Mouse (Mus musculus) ES-CJ7 (cell line): ENCODE data around the gene Ets1.

Experiments used
- DNase-seq: peaks from one replicate; pipeline ENCODE4 v3.0.0; 2011; ENCODE audit warnings: low read depth, low spot score

The Ets1 gene

DNA sequence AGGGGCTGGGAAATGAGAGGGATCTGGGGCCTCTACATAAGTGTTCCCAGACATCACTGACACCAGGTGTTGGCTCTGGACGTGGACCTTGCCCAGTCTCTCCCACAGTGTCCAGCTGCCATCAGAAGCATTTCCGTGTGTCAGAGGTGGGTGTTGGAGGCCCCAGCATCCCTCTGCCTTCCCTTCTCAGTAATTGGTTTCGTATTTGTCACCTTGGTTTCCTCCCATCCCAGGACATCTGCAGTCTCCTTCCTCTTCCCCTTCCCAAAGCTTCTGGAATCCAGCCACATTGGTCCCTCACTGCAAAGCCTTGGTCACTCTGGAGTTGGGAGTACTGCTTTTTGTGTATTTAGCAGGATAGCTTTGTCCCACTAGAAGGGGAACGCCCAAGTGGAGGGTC, 75.7 kb downstream of the Ets1 start:
- no peak for DNase-seq

DNA sequence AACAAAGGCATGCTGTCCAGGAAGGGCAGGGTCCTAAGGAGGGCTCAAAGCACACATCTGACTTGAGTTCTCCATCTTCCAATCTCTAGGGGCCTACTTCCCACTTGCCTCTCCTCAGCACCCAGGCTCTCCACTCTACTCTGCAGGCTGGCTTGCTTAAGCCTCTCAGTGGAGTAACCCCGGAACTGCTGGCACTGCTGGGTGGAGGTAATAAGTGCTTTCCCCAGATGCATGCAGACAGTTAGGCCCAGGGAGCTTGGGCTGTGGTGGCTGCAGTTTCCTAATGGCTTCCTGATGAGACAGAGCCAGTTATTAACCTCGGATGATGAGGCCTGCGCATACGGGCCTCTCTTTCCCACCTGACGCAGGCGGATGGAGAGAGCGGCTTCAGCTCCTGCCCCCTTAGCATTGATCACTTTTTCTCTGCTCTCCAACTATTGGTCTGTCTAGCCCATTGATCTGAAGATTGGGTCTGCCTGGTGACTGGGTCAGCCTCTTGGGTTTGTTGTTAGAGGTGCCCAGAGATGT, 76.4 kb downstream of the Ets1 start:
- no peak for DNase-seq

DNA sequence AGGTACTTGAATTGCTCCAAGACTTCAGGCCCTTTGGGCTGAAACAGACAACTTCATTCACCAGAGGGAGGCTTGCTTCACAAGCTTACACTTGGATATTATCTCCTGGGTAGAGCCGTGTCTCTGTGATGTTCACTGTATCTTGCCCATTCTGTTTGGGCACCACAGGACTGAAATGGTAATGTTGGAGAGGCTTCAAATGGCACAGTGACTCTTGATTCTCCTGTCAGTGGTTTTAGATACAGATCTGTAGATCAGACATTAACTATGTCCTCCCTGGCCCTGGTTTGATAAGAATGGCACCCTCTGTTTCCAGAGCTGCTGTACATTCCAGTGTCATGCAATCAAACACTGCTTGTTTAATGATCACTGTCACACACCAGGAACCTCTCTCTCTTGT, 77.1 kb downstream of the Ets1 start:
- DNase-seq = no peak

DNA sequence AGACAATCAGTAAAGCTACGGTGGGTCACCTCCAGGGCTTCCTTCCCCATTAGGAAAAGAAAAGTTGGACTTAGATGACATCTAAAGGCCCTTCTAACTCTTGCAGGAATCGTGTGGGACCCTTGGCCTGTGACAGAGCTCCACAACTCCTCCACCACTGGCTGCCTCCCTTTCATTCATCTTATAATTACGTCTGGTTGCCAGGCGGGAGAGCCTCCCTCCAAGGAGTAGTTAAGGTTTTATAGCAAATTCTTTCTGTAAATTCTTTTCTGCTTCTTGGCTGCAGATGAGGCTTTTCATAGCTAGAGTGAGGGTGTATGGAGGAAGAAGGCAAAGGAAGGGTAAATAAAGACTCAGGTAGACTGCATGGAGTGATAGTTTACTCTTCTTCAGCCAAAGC, 77.8 kb downstream of the Ets1 start:
- no peak for DNase-seq

DNA sequence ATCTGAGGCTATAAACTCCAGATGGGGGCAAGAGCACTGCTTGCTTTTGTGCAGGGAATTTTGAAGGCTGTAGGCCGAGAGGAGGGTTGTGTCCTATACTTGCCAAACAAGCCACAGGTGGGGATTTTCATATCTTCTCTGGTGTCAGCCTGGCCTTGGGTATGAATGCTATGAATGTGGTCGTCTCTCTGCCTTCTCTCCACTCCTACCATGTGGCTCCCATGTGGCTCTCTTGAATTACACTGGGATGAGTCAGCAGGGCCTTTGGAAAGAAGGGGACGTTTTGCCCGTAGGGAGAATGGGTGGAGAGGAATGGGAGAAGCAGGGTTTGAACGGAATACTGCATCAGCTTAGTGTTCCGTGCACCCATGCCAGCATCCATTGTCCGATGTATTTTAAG, 78.5 kb downstream of the Ets1 start:
- no peak for DNase-seq

DNA sequence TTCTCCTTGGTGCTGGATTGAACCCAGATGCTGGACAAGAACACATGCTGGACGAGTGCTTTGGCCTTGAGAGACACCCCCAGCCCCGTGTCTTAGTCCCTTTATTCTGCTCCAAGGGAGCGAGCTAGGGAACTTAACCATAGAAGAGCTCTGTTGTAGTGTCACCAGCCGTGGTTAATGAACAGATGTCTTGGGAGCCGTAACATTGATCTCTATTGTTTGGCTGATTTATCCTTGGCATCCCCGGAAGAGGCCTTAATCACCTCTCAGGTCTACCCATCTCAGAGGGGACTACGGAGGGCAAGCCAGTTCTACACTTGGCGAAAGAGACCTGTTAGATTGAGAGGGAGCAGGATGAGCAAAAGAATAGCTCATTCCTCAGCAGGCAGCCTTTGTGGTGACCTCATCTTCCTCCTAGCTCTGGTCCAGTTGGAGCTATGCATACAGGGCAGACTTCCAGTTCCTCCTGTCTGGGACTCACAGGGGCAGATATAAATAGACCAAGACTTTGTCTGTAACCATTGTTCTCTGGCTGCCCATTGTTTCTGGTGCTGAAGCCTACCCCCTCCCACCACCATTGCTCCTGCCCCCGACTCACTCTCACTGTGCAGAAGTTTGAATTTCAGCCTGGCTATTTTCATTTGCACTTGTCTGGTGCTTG, 79.9 kb downstream of the Ets1 start:
- DNase-seq = no peak

DNA sequence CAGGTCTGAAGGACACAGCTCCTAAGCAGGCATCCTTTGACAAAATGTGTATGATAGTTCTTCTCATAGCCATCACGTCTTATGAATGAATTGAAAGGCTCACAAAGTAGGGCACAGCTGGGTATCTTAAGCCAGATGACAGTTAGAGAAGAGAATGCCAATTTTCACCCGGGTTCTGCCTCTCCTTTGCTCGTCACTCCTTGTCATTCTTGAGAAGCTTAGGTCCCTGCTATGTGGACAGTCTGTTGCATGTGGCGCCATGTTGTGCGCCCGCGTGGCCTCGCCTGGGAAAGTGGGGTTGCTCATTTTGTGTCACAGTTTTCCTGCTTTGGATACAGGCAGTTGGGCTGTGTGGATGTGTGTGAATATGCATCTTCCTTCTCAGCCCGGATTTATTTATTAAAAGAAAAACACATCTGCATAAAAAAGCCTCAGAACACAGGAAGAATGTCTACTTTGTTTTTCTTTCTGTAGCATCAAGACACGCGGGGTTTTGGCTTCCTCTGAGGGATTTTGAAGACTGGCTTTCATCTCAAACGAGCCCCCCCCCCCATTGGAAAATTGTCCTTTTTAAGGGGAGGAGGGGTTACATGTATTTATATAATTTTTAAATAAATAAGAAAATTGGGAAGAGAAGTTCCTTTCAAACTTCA, 81.4 kb downstream of the Ets1 start:
- no peak for DNase-seq

DNA sequence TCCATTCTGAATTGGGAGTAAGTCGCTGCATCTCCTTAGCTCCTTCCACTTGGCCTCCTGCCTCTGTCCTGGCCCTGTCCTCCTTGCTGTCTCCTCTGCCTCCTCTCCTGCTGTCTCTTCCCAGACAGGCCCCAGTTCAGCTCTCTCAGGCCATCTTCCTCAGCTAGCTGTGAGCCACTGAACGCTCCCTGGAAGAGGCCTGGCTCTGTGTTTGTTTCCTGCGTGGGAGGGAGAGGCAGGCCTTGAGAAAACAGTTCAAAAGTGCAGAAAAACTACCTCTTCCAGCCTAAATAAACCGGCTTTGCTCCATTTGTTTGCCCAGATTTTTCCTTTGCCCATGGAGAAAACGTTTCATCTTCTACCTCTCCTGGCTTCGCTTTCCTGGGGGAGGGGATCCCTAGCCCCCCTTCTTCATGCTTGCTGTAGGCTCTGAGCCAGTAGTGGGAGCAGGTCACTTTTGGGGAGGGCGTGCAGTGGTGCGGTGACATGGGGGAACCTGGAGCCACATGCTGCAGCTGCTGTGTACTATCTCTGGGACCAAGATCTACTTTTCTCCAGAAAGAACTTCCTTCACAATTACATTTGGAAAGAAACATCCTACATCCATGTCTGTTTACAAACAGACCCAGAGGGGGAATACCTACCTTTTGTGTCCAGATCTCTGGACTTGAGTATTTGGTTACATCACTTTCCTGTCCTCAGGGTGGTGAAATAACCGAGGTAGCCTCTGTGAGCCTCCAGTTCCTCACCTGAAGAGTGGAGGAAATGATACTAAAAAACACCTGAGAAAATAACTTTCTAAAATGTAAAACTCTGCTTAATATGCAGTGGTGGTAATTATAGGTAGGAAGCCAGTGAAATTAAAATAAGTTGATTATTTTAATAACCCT, 82.2 kb downstream of the Ets1 start:
- DNase-seq = no peak

DNA sequence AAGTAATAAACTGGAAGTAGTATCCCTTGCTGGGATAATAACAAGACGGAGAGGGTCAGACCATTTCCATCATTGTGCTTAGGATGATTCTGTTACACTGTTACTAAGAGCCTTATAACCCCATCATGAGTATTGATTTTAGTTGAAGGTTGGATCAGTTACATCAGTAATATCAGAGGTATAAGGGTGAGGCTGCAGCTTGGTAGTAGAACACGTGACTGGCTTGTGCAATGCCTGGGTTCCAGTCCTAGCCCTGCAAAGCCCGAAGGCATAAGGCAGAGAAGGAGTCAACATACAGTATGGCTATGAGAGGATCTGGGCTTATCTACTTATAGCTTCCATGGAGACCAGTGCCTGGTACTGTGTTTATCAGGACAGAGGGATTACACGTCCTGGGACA, 82.8 kb downstream of the Ets1 start:
- DNase-seq = no peak

DNA sequence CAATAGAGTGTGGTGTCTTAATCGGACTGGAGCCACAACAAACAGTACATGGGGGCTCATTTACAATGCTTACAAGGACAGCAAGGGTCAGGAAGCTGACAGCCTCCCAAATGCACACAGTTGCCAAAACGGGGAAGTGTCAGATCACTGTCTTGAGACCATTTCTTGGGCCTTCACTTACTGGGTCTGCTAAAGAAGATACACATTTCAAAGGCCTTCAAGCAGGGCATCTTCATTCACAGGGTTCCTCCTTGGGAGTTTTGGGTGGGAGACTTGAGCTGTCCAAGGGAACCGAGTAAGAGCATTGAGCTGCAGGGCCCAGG, 83.9 kb downstream of the Ets1 start:
- no peak for DNase-seq

DNA sequence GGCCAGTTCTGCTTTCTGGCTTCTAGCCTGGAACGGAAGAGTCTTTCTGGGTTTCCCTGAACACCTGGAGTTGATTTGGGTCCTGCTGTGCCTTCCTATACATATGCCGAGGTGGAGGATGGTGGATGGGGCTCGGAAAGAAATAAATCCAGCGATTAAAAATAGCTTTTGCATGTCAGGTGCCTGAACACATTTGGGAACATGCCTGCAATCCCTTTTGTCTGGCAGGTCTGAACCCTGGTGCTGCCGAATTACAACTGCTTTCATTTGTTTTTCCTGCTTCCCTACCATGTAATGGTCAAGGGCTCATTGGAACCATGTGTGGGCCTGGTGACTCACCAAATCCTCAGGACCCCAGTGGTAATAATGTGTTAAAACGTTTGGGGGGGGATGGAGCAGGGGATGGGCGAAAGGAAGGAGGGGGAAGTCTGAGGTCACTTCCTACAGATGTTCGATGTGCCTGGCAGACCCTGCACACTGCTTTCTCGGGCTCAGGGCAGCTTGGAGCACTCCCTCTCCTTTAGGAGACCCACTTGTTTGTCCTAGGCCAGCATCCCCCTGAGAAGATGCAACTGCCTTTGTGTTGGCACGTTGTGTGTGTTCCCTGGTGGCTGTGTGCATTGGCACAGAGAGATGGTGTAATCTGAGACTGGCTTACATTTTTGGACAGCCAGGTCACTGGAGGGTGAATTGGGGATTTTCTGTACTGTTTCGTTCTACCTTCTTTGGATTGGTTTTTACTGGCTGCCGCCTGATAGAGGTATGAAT, 84.4 kb downstream of the Ets1 start:
- DNase-seq = no peak

DNA sequence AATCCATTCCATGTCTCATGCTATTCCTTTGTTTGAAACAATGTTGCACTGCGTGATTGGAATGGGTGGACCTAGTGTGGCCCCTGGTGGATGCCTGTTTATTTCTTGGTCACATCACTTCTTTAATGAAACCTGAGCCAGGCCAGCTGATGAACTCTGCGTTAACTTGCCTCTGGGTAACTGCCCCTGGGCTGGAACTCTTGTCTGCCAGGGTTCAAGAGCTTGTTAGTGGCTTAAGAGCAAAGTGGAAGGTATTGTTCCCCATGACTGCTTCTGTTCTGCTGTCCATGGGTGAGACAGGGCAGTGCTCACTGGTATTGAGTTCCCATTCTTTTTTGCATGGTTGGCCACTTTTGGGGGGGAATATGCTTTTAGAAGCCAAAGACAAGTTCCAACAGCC, 85.1 kb downstream of the Ets1 start:
- DNase-seq = no peak

DNA sequence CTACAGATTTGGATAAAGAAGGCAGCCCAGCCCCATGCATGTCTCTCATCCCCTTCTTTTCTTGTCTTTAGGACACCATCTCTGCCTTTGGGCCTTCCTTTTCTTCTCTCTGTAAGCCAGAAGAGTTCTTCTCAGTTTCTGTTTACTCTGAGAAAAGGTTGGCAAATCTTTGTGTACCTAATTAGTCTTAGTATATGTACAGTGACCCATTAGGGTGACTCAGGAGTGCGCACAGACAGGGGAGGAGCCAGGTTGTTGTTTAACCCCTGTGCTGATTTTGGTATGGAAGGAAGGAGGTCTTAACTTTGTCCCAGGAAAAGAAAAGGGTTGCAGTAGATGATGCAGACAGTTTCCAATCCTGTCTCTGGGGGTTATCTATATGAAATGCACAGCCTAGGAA, 86.2 kb downstream of the Ets1 start:
- no peak for DNase-seq

DNA sequence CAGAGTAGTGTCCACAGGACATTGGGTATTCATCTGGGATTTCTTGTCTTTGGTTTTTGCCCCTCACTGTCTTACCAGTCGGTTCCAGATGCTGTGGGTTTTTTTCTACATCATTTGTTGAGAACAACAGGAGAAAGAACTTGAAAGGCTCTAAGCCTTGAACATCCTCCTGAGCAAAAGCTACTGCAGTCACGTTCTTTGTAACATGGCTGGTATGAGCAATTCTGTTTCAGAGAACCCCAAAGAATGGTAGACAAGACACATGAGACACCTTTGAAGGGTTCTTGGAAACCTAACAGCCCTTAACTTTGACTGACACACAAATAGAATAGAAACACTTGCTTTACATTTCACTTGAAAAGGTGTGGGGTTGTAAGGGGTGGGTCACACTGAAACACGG, 86.9 kb downstream of the Ets1 start:
- DNase-seq = no peak

DNA sequence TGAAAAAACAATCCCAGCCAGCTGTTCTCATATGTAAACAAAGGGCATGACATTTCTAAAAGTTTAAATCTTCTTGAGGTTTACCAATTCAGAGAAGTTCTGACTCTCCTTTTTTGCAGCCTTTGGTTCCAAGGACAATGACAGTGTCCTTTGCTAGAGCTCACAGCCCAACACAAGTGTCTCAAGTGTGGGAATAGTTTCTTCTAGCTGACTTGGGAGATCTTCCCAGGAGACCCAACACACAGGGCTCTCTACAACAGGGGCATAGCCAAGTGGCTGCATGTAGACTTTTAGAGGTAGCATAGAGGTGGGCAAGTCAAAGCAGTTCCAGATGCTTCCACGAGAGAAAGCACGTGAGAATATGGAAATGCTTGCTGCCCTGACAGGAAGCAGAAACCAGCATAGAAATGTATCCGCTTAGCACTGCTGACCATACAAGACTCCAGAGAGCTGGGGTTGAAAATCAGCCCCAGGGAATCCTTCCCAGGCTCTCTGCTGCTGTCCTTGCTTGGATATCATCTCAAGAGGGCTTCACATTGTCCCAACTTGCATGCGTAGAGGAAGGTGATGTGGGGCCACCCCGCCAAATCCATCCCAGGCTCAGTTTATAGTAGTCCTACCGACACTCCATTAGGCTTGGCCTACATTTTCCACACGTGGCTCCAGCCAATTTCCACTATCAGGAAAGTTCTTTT, 88.3 kb downstream of the Ets1 start:
- no peak for DNase-seq

DNA sequence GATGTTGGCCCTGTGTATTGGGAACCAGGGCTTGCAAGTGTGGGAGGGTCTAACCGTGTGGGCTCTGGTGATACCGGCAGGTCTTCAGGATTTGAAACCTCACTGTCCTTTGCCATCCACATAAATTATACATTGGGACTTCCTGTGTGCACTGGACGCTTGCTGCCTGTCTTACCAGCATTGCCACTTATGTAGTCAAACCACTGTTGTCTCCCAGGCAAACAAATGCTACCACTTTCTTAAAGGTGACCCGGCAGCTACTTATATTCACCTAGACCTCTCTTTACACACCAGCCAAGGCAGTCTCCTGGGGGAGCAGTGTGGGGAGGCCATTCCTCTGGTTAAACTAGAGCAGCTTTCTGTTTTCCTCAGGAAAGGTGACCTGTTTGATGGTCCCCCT, 89.9 kb downstream of the Ets1 start:
- no peak for DNase-seq

DNA sequence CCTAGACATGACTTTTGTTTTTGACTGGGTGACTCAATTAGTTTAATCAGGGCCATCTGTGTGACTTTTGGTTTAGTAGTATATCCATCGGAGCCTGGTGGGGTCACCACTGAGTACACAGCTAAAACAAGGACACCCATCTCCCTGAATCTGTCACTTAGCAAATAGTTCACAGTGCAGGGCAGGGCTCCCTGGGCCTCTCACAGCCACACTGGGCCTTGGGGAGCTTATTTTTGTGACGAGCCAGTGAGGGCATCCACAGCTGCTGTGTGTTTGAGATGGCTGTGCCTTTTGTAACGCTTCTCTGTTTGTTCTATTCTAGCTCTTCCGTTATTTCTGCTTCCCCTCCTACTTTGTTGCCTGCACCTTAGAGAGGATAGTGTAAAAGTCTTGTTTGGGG, 90.6 kb downstream of the Ets1 start:
- no peak for DNase-seq

DNA sequence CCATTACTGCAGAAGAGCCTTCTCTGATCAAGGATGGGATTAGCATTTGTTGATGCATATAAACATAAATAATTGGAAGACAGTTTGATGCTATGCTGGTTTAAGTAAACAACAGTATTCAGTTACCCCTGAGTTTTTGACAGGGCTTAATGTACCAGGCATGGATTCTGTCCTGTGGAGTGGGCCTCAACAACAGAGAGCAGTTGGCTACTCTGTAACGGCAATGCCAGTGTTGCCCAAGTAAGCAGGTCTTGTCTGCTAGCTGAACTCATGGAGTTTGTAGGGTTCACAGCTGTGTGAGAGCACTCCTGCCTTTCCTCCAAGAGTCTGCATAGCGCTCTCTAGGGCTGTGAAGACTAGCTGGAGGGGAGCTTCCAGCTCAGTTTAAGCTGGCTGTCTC, 91.0 kb downstream of the Ets1 start:
- no peak for DNase-seq

DNA sequence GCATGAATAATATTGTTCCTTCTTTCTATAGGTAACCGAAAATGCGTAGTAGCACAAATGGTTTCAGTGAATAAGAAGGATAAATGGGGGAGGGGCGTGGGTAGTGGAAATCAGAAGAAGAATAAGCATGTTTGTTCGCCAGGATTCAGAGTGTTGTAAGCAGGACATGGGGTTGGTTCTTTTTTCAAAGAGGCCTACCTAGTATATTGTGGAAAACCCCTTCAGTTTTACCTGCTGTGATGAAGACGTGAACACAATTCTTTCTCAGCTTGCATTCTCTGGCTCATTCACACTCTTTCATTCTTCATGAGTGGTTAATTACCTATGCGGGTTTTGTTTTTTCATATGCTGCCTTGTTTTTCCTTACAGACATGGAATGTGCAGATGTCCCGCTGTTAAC, 92.3 kb downstream of the Ets1 start:
- no peak for DNase-seq

DNA sequence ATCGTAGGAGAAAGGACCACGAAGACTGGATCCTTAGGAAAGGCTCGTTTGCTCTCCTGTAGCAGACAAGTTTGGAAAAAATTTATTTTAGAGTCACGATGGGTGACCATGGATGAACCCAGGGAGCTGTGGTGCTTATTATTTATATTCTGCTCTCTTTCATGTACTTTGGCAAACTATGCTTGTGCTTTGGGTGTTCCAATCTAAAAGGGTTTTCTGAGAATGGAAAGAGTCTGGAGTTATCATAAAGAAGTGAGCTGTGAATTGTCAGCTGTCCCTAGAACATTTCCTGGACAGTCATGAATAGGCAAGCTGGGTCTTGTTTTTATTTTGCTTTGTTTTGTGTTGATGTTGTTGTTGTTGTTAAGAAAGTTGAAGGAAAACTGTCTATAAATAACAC, 92.8 kb downstream of the Ets1 start:
- no peak for DNase-seq

DNA sequence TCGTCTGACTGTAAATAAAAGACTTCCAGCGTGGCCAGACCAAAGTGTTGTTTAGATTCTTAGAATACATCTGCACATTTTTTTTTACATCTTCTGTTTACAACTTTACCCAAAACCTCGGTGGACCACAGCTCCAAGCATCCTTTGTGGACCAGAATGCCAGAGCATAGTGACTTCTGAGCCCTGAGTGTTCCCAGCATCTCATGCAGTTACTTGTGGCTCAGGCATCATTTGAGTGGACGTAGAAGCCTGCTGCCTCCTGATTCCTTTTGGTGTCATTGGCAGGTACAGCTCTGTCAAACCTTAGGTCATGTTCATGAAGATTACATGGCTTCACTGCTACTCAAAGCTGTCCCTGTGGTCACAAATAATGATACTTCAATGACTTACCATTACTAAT, 93.2 kb downstream of the Ets1 start:
- no peak for DNase-seq
